Mouse (Mus musculus) ES-E14 (cell line): Measurements from ENCODE around the gene Ptger4.

Source experiments
- HCFC1 ChIP-seq: IDR thresholded peaks from 2 replicates; pipeline ENCODE4 v1.6.1; 2012; ENCODE audit warnings: low read length, inconsistent platforms, borderline replicate concordance; ENCODE audit not compliant: insufficient read depth
- ZC3H11A ChIP-seq: IDR thresholded peaks from 2 replicates; pipeline ENCODE4 v1.6.1; 2012; ENCODE audit warnings: low read depth, mild to moderate bottlenecking, inconsistent platforms, low read length, borderline replicate concordance

GRCm38 (mm10) chr15:5288412-5288811, 44.4 kb upstream of the Ptger4 start:
- TF ChIP-seq HCFC1 (no peak), ZC3H11A (no peak)
